Mouse (Mus musculus): ENCODE data around the gene Rasgef1b. TPM values are rescaled to one million over a fixed set of nuclear protein-coding genes. Genes with fewer than 3 reads are reported as not detected.

Gene Rasgef1b
- polyA plus RNA-seq, 1 experiment: 1.00 TPM

DNA sequence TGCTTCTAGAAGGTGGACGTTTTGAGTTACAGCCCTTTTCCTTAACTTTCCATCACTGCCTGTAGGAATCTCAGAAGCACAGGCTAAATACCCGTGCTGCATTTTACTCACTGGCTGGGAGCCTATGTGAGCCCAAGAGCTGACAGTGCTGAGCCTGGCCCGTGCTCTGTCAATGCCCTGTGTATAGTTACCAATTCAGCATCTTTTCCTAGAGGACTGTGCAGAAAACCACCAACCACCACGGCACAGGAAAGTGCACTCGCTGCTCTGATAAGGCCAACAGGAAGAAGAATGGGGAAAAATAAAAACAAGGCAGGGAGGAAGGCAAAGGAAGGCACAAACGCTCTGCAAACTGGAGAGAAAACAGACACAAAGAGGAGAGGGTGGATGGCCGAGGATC is 92.3 kb downstream of the Rasgef1b start:
- H3K27ac ChIP-seq (ENCODE audit: control insufficient read depth, insufficient read depth, low read depth, low read length, poor library complexity): no peak overlapping the region
- no peak overlapping the region for H3K4me3 ChIP-seq (replicated peaks; ENCODE audit: control insufficient read depth, low read depth, low read length)
- no peaks in the 10 kb centered on the region for H3K4me1 ChIP-seq (ENCODE audit: control insufficient read depth, insufficient read depth, low read length)
- TF ChIP-seq CTCF (IDR thresholded peaks at IDR 0.05; ENCODE audit: control insufficient read depth, insufficient read depth, low read length): no peak
- no peak for TF ChIP-seq POLR2A (IDR thresholded peaks at IDR 0.05; ENCODE audit: borderline replicate concordance, control insufficient read depth, low read depth, low read length)
- WGBS: 8% methylated on average over 7 of the region's 7 CpGs

DNA sequence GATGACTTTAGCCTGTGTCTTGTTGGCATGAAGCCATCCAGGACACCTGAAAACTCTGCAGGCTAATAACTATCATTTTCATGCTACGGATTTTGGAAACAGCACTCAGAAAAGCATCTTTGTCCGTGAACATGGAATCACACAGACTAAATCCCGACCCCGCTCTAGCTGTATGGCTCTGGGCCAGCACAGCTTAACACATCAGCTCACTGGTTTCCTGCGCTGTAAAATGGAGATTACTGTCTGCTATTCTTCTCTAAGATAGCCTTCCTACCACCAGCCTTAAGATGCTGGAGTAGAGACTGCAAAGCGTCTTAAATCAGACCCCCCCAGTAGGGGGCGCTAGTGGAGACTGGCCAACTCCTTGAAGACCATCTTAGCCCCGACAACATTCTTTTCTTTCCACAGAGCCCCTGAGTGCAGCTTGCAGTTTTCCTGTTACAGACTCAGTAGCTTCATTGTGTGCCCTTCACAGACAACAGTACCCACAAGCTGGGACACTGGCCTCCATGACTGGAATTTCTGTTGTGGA is 94.8 kb downstream of the Rasgef1b start:
- H3K4me1 ChIP-seq (ENCODE audit: control insufficient read depth, insufficient read depth, low read length): no peaks in the 10 kb centered on the region
- no peak overlapping the region for H3K27ac ChIP-seq (ENCODE audit: control insufficient read depth, insufficient read depth, low read depth, low read length, poor library complexity)
- 72% methylated on average over 8 of the region's 8 CpGs for WGBS
- TF ChIP-seq CTCF (IDR thresholded peaks at IDR 0.05; ENCODE audit: control insufficient read depth, insufficient read depth, low read length) (peak; percentile 18; the same call in 1 of the 2 replicates), POLR2A (IDR thresholded peaks at IDR 0.05; ENCODE audit: borderline replicate concordance, control insufficient read depth, low read depth, low read length) (no peak)
- no peak overlapping the region for H3K4me3 ChIP-seq (replicated peaks; ENCODE audit: control insufficient read depth, low read depth, low read length)

DNA sequence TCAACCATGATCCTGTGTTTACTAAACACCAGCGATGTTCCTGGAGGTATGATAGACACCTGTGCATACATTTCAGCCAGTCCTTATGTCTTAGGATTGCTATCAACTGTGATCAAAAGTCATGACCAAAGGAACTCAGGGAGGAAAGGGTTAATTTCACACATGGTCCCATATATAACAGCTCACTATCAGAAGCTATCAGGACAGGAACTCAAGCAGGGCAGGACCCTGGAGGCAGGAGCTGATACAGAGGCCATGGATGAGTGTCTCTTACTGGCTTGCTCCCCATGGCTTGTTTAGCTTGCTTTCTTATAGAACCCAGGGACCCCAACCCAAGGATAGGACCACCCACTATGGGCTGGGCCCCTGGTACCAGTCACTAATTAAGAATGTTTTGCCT is 95.3 kb downstream of the Rasgef1b start:
- no peak overlapping the region for H3K4me3 ChIP-seq (replicated peaks; ENCODE audit: control insufficient read depth, low read depth, low read length)
- no peak for TF ChIP-seq POLR2A (IDR thresholded peaks at IDR 0.05; ENCODE audit: borderline replicate concordance, control insufficient read depth, low read depth, low read length)
- H3K27ac ChIP-seq (ENCODE audit: control insufficient read depth, insufficient read depth, low read depth, low read length, poor library complexity): no peak overlapping the region
- 78% methylated on average over 1 of the region's 1 CpGs for WGBS
- H3K4me1 ChIP-seq (ENCODE audit: control insufficient read depth, insufficient read depth, low read length): no peaks in the 10 kb centered on the region

- 34% methylated on average over 11 of the region's 11 CpGs for WGBS
- Histone ChIP-seq H3K4me3 (replicated peaks; ENCODE audit: control insufficient read depth, low read depth, low read length) (no peak overlapping the region), H3K27ac (ENCODE audit: control insufficient read depth, insufficient read depth, low read depth, low read length, poor library complexity) (no peak overlapping the region), H3K4me1 (ENCODE audit: control insufficient read depth, insufficient read depth, low read length) (no peaks in the 10 kb centered on the region)
- TF ChIP-seq CTCF (IDR thresholded peaks at IDR 0.05; ENCODE audit: control insufficient read depth, insufficient read depth, low read length) (no peak), POLR2A (IDR thresholded peaks at IDR 0.05; ENCODE audit: borderline replicate concordance, control insufficient read depth, low read depth, low read length) (no peak)
These were observed 96.1 kb downstream of the Rasgef1b start for GRCm38 (mm10) chr5:99632649-99633310.

GRCm38 (mm10) chr5:99630087-99630486 is 98.8 kb downstream of the Rasgef1b start:
- no peaks in the 10 kb centered on the region for H3K4me1 ChIP-seq (ENCODE audit: control insufficient read depth, insufficient read depth, low read length)
- H3K27ac ChIP-seq (ENCODE audit: control insufficient read depth, insufficient read depth, low read depth, low read length, poor library complexity): no peak overlapping the region
- no peak overlapping the region for H3K4me3 ChIP-seq (replicated peaks; ENCODE audit: control insufficient read depth, low read depth, low read length)
- WGBS: 62% methylated on average over 7 of the region's 7 CpGs
- TF ChIP-seq POLR2A (IDR thresholded peaks at IDR 0.05; ENCODE audit: borderline replicate concordance, control insufficient read depth, low read depth, low read length) (no peak), CTCF (IDR thresholded peaks at IDR 0.05; ENCODE audit: control insufficient read depth, insufficient read depth, low read length) (peak; percentile 67)

- H3K4me1 ChIP-seq (ENCODE audit: control insufficient read depth, insufficient read depth, low read length): no peaks in the 10 kb centered on the region
- TF ChIP-seq CTCF (IDR thresholded peaks at IDR 0.05; ENCODE audit: control insufficient read depth, insufficient read depth, low read length) (no peak), POLR2A (IDR thresholded peaks at IDR 0.05; ENCODE audit: borderline replicate concordance, control insufficient read depth, low read depth, low read length) (no peak)
- 74% methylated on average over 3 of the region's 3 CpGs for WGBS
- no peak overlapping the region for H3K4me3 ChIP-seq (replicated peaks; ENCODE audit: control insufficient read depth, low read depth, low read length)
- no peak overlapping the region for H3K27ac ChIP-seq (ENCODE audit: control insufficient read depth, insufficient read depth, low read depth, low read length, poor library complexity)
These were observed 103.3 kb downstream of the Rasgef1b start for GRCm38 (mm10) chr5:99625603-99626002.

GRCm38 (mm10) chr5:99620771-99621170 is 108.1 kb downstream of the Rasgef1b start:
- WGBS: 79% methylated on average over 5 of the region's 5 CpGs
- Histone ChIP-seq H3K4me3 (replicated peaks; ENCODE audit: control insufficient read depth, low read depth, low read length) (no peak overlapping the region), H3K4me1 (ENCODE audit: control insufficient read depth, insufficient read depth, low read length) (no peaks in the 10 kb centered on the region), H3K27ac (ENCODE audit: control insufficient read depth, insufficient read depth, low read depth, low read length, poor library complexity) (no peak overlapping the region)
- TF ChIP-seq POLR2A (IDR thresholded peaks at IDR 0.05; ENCODE audit: borderline replicate concordance, control insufficient read depth, low read depth, low read length) (no peak), CTCF (IDR thresholded peaks at IDR 0.05; ENCODE audit: control insufficient read depth, insufficient read depth, low read length) (no peak)

- H3K4me3 ChIP-seq (replicated peaks; ENCODE audit: control insufficient read depth, low read depth, low read length): no peak overlapping the region
- TF ChIP-seq CTCF (IDR thresholded peaks at IDR 0.05; ENCODE audit: control insufficient read depth, insufficient read depth, low read length) (no peak), POLR2A (IDR thresholded peaks at IDR 0.05; ENCODE audit: borderline replicate concordance, control insufficient read depth, low read depth, low read length) (no peak)
These were observed 111.5 kb downstream of the Rasgef1b start for GRCm38 (mm10) chr5:99617271-99617800.

More at GRCm38 (mm10) chr5:99617271-99617800, 111.5 kb downstream of the Rasgef1b start:
- Histone ChIP-seq H3K4me1 (ENCODE audit: control insufficient read depth, insufficient read depth, low read length) (no peaks in the 10 kb centered on the region), H3K27ac (ENCODE audit: control insufficient read depth, insufficient read depth, low read depth, low read length, poor library complexity) (no peak overlapping the region)
- 37% methylated on average over 5 of the region's 5 CpGs for WGBS
